Mouse (Mus musculus): ENCODE results near the gene Rnf44. TPM values are rescaled to one million over a fixed set of nuclear protein-coding genes. Genes with fewer than 3 reads are reported as not detected.

Gene Rnf44
- polyA plus RNA-seq, 1 experiment: 131 TPM

GRCm38 (mm10) chr13:54687575-54688424, 5.9 kb downstream of the Rnf44 start:
- H3K4me3 ChIP-seq (ENCODE audit: insufficient read depth, low read length): peak overlapping the region; percentile 79
- H3K4me1 ChIP-seq (ENCODE audit: control insufficient read depth, insufficient read depth, low read length): peaks cover 20% of the 10 kb centered on the region; the same call in 1 of the 2 replicates
- peak overlapping the region; percentile 98 for H3K27ac ChIP-seq (ENCODE audit: insufficient read depth, low read length)
- TF ChIP-seq POLR2A (IDR thresholded peaks at IDR 0.05; ENCODE audit: extremely low read depth, insufficient read depth, low read length) (peak; percentile 79), CTCF (IDR thresholded peaks at IDR 0.05; ENCODE audit: extremely low read depth, insufficient read depth, low read length) (no peak)

GRCm38 (mm10) chr13:54687096-54687495, 6.6 kb downstream of the Rnf44 start:
- no peak for TF ChIP-seq CTCF (IDR thresholded peaks at IDR 0.05; ENCODE audit: extremely low read depth, insufficient read depth, low read length)
- TF ChIP-seq POLR2A (IDR thresholded peaks at IDR 0.05; ENCODE audit: extremely low read depth, insufficient read depth, low read length): no peak
- Histone ChIP-seq H3K27ac (ENCODE audit: insufficient read depth, low read length) (peak overlapping the region; percentile 86), H3K4me1 (ENCODE audit: control insufficient read depth, insufficient read depth, low read length) (peaks cover 16% of the 10 kb centered on the region; the same call in 1 of the 2 replicates), H3K4me3 (ENCODE audit: insufficient read depth, low read length) (peak overlapping the region; percentile 79)

GRCm38 (mm10) chr13:54686139-54687053, 7.3 kb downstream of the Rnf44 start:
- TF ChIP-seq CTCF (IDR thresholded peaks at IDR 0.05; ENCODE audit: extremely low read depth, insufficient read depth, low read length) (no peak), POLR2A (IDR thresholded peaks at IDR 0.05; ENCODE audit: extremely low read depth, insufficient read depth, low read length) (no peak)
- peak overlapping the region; percentile 79 for H3K4me3 ChIP-seq (ENCODE audit: insufficient read depth, low read length)
- no peak overlapping the region for H3K27ac ChIP-seq (ENCODE audit: insufficient read depth, low read length)
- H3K4me1 ChIP-seq (ENCODE audit: control insufficient read depth, insufficient read depth, low read length): peaks cover 12% of the 10 kb centered on the region; the same call in 1 of the 2 replicates

GRCm38 (mm10) chr13:54685174-54685573, 8.5 kb downstream of the Rnf44 start:
- peak; percentile 59 for TF ChIP-seq CTCF (IDR thresholded peaks at IDR 0.05; ENCODE audit: extremely low read depth, insufficient read depth, low read length)
- no peak for TF ChIP-seq POLR2A (IDR thresholded peaks at IDR 0.05; ENCODE audit: extremely low read depth, insufficient read depth, low read length)
- H3K4me3 ChIP-seq (ENCODE audit: insufficient read depth, low read length): no peak overlapping the region

GRCm38 (mm10) chr13:54684140-54684896, 9.4 kb downstream of the Rnf44 start:
- Histone ChIP-seq H3K4me1 (ENCODE audit: control insufficient read depth, insufficient read depth, low read length) (peaks cover 12% of the 10 kb centered on the region; the same call in 1 of the 2 replicates), H3K27ac (ENCODE audit: insufficient read depth, low read length) (no peak overlapping the region), H3K4me3 (ENCODE audit: insufficient read depth, low read length) (no peak overlapping the region)
- TF ChIP-seq POLR2A (IDR thresholded peaks at IDR 0.05; ENCODE audit: extremely low read depth, insufficient read depth, low read length) (no peak), CTCF (IDR thresholded peaks at IDR 0.05; ENCODE audit: extremely low read depth, insufficient read depth, low read length) (no peak)

More at GRCm38 (mm10) chr13:54685174-54685573, 8.5 kb downstream of the Rnf44 start:
- H3K4me1 ChIP-seq (ENCODE audit: control insufficient read depth, insufficient read depth, low read length): peaks cover 12% of the 10 kb centered on the region; the same call in 1 of the 2 replicates
- no peak overlapping the region for H3K27ac ChIP-seq (ENCODE audit: insufficient read depth, low read length)

GRCm38 (mm10) chr13:54683301-54683700, 10.4 kb downstream of the Rnf44 start:
- Histone ChIP-seq H3K4me1 (ENCODE audit: control insufficient read depth, insufficient read depth, low read length) (peaks cover 12% of the 10 kb centered on the region; the same call in 1 of the 2 replicates), H3K4me3 (ENCODE audit: insufficient read depth, low read length) (no peak overlapping the region), H3K27ac (ENCODE audit: insufficient read depth, low read length) (no peak overlapping the region)
- TF ChIP-seq CTCF (IDR thresholded peaks at IDR 0.05; ENCODE audit: extremely low read depth, insufficient read depth, low read length) (no peak), POLR2A (IDR thresholded peaks at IDR 0.05; ENCODE audit: extremely low read depth, insufficient read depth, low read length) (no peak)

- Histone ChIP-seq H3K4me1 (ENCODE audit: control insufficient read depth, insufficient read depth, low read length) (peaks cover 9% of the 10 kb centered on the region; the same call in 1 of the 2 replicates), H3K27ac (ENCODE audit: insufficient read depth, low read length) (no peak overlapping the region), H3K4me3 (ENCODE audit: insufficient read depth, low read length) (no peak overlapping the region)
- TF ChIP-seq POLR2A (IDR thresholded peaks at IDR 0.05; ENCODE audit: extremely low read depth, insufficient read depth, low read length): no peak
- TF ChIP-seq CTCF (IDR thresholded peaks at IDR 0.05; ENCODE audit: extremely low read depth, insufficient read depth, low read length): no peak
Observed at GRCm38 (mm10) chr13:54681291-54681690, 12.4 kb downstream of the Rnf44 start.

GRCm38 (mm10) chr13:54680184-54680853, 13.4 kb downstream of the Rnf44 start:
- H3K27ac ChIP-seq (ENCODE audit: insufficient read depth, low read length): no peak overlapping the region
- peaks cover 1% of the 10 kb centered on the region; the same call in 1 of the 2 replicates for H3K4me1 ChIP-seq (ENCODE audit: control insufficient read depth, insufficient read depth, low read length)
- TF ChIP-seq POLR2A (IDR thresholded peaks at IDR 0.05; ENCODE audit: extremely low read depth, insufficient read depth, low read length) (no peak), CTCF (IDR thresholded peaks at IDR 0.05; ENCODE audit: extremely low read depth, insufficient read depth, low read length) (no peak)
- no peak overlapping the region for H3K4me3 ChIP-seq (ENCODE audit: insufficient read depth, low read length)

Data from cortical plate, adult 2 months (tissue).